Mouse (Mus musculus) layer of hippocampus, adult 9-11 months (tissue): ENCODE measurements around the gene Ccdc142.

Experiments used
- DNase-seq: peaks from one replicate; pipeline ENCODE4 v3.0.0; 2022

Gene Ccdc142

DNA sequence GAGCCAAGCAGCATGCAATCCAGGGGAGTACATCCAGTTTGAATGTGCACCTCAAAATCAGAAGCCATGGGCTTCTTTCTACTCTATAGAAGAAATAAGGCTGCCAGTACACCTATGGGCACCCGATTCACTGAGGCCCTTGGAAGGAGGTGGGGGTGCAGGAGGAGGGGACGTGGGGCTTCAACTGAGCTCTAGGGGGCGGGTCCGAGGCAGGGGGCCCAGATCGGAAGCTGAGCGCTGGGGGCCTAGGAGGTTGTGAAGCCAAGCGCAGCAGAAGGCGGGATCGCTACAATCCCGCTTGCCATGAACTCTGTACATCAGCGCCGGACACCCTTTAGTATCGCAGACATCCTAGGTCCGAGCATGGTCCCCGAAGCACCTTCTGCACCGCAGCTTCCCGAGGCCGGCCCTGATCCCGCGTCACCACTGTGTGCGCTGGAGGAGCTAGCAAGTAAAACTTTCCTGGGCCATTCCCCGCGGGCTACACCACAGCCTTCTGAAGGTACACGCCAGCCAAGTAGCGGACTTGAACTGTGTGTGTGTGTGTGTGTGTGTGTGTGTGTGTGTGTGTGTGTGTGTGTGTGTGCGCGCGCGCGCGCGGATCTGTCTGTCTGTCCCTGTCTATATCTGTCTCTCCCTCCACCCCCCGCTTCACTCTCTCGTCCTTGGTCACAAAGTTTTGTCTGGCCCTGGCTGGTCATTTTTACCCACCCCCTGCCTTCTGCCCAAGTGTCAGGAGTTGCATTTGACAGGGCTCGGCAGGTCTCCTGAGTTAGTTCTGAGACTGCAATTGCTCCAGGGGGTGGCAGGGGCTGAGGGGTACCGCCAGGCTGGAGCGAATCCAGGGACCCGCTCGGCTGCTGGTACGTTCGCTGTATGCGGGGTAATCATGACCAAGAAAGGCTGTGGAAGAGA lies 15.0 kb upstream of the Ccdc142 start, which contains the start of gene Lbx2:
TSS of gene Lbx2 (plus strand) at position 247 of the 915 bp plus-strand sequence.
- no peak for DNase-seq

DNA sequence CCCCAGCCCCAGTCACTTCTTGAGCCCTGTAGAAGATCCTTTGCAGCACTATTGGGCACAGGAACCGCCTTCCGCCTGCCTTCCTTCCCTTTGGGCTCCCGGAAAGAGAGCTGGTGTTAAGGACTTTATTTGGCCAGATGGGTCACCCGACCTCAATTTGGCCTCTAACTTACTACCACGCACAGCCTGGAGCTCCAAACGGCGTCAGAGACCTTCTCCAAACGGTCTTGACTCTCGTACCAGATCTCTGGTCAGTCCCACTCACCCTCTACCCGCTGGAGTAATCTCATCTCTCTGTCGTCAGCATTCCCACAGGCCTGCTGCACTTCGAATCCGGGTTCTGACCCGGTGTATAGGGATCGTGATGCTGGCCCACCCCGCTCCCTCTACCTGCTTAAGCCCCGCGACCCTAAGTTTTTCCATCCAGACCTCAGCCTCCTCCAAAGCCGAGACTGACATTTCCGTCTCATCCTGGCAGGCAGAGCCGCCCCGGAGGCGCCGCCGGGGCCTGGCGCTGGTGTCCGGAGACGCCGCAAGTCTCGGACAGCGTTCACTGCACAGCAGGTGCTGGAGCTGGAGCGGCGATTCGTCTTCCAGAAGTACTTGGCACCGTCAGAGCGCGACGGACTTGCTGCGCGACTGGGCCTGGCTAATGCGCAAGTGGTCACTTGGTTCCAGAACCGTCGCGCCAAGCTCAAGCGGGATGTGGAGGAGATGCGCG lies 14.0 kb upstream of the Ccdc142 start:
- no peak for DNase-seq

DNA sequence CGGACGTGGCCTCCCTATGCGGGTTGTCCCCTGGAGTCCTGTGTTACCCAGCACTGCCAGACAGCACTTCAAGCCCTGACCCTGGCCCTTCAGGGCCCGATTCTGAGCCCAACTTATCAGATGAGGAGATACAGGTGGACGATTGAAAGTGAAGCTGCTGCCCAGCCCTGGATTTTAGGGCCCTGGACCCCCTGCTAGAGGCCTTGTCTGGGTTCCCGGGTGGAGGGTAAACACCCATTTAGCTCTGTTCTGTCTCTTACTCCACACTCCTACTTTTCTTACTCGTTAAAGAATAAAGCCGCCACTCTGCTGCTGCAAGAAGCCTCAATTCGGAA lies 13.5 kb upstream of the Ccdc142 start:
- DNase-seq = no peak

DNA sequence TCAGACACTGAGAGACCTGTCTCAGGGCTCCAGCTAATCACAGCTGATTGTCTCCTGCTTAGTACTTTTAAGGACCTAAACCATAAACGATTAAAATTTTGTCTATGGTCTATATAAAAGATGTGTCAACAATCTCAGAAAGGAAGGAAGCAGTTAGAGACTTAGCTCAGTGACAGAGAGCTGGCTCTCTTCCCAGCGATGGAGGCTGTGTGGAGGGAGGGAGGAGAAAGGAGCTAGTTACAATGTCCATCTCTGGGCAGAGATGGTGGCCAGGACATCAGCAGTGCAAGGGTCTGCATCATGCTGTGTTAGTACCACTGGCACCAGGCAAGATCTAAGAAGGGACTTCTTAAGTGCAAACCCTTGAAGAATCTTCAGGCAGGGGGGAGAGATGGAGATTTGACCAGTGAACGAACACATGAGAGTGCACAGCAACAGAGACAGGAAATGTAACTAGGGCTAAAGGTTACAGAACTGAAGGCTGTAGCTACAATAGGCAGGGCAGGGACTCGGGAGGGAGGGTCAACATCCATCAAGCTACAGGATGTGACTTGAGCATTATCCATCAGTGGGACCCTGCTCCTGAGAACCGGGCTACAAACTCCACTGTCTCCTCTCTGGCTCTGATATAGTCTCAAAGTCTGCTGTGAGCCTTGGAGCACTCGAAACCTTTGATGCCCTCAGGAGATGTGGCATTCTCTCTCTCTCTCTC lies 8.8 kb upstream of the Ccdc142 start:
- no peak for DNase-seq

DNA sequence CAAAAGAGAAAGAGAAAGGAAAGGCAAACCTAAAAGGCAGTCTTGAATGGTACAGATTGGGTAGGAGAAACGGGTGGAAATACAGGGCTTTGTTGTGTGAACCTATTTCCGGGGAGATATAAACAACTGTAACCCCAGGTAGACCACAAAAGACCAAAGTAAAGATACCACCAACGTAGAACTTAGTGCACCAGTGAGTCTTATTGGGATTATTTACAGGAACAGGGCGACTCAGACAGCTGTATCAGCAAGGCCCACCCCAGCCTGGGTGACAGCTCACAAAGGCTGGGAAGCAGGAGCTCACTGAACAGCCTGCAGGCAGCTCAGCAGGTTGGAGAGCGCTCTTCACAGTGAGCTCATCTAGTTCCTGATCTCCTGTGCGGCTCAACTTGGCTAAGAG lies 5.4 kb upstream of the Ccdc142 start:
- DNase-seq = no peak

DNA sequence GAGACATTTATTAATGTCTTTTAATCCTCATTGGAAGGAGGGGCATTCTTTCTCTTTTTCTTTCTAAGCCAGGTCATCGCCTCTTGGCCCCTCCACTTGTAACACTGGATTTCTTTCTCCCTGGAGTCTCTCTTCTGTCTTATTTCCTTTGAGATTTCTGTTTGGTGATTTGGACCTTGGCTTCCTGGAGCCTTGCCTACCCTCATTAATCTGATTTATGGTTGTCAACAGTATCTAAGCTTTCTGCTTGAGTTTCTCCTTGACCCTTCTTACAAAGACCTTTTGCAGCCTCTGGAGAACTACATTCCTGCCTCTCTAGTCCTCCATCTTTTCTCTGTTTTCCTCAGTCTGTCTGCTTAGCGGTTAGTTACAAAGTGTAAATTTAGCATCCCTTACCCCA lies 3.0 kb upstream of the Ccdc142 start:
- DNase-seq = no peak

DNA sequence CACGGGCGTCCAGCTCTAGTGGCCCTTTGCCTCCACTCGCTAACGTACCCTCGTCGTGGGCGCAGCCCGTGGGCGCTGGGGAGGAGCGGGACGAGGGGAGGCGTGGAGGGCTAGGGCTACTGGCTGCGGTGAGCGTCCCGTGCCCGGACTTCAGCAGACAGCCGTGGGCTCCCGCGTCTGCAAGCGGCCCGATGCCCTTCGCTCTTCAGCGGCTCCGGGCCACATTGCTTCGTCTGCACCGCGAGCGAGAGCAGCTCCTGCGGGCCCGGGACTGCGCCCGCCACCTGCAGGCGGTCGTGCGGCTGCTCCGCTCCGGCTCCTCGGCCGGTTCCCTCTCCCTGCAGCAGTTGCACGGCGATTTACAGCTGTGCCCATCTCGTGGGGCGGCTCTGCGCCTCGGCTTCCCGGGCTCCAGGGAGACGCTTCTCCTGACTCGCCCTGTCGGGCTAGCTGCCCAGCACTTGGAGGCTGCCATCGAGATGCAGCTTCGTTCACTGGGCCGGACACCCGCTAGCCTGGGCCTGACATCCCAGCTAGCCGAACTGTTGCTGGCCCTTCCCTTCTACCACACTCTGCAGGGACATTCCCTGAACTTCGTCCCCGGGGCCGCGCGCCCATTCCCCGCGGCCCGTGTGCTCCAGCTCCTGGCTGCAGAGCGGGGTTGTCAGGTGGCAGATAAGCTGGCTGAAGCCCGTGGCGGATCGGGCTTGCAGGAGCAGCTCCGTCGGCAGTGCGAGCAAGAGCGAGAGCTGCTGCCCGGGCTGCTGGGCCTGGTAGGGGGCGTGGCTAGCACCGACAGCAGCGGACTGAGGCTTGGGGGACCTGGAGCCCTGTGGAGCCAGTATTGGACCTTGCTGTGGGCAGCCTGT lies 521 bp downstream of the Ccdc142 start:
- DNase-seq = peak; percentile 62

DNA sequence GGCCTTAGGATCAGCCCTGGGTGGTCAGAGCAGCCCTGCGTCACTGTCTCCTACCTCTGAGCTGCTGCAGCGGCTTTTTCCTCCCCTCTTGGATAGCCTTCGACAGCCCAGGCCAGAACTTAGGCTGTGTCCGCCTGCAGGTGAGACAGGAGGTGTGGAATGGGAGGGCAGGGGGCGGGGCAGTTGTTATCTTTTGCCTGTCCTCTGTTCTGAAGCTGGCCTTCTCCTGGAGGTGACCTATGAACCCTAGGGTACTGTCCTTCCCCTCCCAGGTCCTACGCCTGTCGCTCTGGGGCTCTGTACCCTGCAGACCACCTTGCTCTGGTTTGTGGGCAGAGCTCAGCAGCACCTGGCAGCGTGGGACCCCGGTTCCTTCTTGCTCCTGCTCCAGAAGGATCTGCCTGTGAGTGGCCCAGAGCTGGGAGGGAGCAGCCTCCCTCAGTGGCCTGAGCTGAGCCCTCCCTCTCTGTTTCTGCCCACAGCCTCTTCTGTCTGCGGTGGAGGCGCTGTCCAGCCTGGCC lies 1.8 kb downstream of the Ccdc142 start:
- no peak for DNase-seq

DNA sequence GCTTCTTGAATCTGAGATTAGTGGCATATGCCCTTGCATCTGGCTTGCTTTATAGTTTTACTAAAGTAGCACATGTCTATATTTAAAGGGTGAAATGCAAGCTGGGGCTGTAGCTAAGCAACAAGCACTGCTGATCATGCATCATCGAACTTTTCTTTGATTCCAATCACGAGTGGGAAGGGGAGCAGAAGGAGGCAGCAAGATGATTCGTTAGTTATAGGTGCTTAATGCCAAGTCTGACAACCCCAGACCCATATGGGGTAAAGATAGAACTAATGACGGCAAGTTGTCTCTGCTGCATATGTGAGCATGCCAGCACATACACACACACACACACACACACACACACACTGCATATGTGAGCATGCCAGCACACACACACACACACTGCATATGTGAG lies 2.8 kb downstream of the Ccdc142 start:
- peak; percentile 81 for DNase-seq

DNA sequence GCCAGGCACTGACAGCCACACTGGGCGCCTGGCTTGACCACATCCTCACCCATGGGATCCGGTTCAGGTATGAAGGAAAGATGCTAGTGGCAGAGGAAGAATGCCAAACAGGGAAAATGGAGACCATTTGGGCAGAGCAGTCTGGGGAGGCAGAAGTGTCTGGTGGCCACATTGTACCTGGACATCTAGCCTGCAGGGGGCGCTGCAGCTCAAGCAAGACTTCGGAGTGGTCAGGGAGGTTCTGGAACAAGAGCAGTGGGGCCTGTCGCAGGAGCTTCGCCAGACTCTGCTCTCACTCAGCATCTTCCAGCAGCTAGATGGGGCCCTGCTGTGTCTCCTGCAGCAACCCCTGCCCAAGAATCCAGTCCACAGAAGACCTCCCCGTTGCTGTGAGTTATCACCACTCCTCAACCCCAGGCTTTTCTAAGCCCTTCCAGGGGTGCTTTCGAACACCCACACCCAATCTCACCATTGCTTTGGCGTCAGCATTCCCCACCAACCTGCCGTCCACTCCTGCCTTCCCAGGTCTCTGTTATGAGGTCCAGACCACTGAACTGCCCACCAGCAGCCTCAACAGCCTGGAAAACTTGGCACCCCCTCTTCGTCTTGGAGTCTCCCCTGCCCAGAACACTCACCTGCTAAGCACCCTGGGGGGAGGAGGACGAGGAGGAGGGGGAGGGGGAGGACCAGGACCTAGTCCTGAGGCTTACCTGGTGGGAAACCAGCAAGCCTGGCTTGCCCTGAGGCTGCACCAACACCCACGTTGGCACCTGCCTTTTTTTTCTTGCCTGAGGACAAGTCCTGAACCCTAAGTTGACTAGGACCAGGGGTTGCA lies 6.4 kb downstream of the Ccdc142 start:
- DNase-seq = peak; percentile 53

DNA sequence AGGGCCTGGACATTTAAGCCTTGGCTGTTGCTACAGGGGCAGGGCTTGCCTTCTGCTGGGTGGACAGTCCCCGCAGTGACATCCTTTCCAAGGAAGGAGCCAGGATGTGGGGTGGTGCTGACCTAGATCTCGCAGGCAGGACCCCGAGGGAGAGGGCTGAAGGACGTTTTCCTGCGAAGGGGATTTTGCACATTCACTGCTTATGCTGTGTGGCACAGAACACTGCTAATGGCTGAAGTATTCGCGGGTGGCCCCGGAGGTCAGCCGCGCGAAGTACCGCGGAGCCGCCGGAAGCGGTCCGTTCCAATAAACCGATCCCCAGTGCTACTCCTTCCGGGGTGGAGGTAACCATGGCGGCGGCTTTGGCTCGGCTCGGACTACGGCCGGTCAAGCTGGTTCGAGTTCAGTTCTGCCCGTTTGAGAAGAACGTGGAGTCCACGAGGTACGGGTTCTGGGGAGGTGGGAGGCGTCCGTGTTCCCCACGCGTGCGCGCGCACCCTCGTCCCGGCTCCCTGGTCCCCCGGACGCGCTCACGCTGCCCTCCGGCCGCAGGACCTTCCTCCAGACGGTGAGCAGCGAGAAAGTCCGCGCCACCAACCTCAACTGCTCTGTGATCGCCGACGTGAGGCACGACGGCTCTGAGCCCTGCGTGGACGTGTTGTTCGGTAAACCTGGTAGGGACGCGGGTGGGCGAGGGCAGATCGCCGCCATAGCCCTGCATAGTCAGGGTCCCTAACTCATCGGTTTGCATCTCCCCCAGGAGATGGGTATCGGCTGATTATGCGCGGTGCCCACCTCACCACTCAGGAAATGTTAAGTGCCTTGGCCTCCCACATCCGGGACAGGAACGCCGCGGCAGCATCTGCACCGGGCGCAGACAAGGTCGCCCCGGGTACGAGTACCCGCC lies 7.6 kb downstream of the Ccdc142 start, which contains the start of gene Mrpl53:
TSS of gene Mrpl53 (plus strand) at position 279 of the 907 bp plus-strand sequence.
- DNase-seq = peak; percentile 72

DNA sequence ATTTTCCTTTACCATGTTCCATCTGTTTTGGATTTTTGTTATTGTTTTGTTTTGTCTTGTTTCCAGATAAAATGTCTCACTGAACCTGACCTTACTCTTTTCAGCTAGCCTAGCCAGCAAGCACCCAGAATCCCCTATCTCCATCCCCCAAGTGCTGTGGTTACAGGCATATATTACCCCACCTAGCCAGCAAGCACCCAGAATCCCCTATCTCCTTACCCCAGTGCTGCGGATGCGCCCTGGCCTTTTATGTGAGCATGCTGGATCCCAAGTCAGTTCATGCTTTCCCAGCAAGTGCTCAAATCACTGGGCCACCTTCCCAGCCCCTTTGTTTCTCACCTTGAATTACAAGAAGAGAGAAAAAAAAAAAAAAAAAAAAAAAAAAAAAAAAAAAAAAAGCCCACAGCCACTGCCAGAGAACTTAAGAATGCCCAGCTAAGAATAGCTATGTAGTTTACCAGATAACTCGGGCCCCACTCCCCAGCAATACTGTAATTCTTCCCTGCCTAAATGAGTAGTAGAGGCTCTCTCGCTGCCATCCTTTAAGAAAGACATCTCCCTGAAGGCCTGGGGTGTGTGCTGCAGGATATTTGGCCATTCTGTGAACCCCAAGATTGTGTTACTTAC lies 10.2 kb downstream of the Ccdc142 start:
- no peak for DNase-seq

DNA sequence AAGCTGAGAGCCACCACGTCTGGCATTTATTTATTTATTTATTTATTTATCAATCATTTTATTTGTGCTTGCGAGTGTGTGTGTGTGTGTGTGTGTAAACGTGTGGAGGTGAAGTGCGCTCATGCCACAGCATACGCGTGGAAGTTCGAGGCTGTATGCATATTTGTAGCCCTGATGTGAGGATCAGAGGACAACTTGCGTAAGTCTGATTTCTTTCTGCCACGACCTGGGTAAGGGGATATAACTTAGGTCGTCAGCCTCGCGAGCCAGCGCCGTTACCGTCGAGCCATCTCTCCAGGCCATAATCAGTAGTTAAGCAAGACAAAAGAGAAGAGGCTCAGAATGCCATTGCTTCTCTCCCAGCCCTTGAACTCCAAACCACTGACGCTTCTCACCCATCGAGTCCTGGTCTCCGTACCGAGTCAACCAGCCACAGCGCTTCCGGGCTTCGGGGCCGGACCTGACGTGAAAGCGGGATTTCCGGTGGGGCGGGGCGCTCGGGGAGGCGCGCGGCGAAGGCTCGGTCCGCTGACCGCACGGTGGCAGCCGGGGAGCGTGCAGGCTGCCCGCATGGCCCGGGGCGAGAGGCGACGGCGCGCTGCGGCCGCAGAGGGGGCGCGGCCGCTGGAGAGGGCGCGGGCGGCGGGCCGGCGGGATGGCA lies 13.7 kb downstream of the Ccdc142 start, which contains the start of gene Mogs:
TSS of gene Mogs (plus strand) at position 486 of the 661 bp plus-strand sequence.
- peak; percentile 91 for DNase-seq

DNA sequence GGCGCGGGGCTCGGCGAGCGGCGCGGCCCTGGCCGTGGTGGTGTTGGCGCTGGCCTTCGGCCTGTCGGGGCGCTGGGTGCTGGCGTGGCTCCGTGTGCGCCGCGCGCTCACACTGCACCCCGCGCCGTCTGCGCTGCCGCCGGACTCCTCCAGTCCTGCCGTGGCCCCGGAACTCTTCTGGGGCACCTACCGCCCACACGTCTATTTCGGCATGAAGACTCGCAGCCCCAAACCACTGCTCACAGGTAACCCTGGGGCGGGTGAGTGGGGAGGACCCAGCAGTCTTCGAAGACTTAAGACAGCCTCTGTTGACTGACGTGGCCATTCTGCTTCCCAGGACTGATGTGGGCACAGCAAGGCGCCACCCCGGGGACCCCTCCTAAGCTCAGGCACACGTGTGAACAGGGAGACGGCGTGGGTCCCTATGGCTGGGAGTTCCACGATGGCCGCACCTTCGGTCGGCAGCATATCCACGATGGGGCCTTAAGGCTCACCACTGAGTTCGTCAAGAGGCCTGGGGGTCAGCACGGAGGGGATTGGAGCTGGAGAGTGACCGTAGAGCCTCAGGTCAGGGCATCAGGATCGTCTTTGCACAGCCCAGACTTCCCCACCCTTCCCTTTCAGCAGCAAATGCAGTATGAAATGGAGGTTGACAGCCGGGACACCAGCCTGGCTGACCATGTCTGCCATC lies 14.4 kb downstream of the Ccdc142 start:
- peak; percentile 38 for DNase-seq

DNA sequence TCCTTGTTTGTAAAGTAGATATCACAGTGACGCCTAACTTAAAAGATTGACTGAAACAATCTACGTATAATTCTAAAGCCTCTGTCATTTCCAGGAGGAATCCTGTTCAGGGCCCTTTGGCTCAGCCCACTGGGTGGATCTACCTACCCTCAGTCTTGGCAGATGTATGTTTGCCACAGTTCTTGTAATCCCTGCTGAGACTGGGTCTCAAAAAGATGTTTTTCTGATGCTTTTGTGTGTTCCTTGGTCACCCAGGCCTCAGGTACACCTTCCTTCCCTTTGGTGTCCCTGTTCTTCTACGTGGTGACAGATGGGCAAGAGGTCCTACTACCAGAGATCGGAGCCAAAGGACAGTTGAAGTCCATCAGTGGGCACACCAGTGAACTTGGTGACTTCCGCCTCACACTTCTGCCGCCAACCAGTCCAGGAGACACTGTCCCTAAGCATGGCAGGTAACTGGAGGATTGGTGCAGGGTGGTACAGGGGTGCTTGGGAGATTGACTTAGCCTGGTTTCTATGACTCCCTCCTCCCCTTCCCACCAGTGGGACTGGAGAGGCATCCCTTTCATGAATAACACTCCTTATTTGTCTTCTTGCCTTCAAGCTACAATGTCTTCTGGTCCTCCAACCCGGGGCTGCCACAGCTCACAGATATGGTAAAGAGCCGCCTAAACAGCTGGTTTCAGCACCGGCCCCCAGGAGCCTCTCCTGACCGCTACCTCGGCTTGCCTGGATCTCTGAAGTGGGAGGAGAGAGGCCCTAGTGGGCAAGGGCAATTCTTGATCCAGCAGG lies 15.2 kb downstream of the Ccdc142 start:
- no peak for DNase-seq

DNA sequence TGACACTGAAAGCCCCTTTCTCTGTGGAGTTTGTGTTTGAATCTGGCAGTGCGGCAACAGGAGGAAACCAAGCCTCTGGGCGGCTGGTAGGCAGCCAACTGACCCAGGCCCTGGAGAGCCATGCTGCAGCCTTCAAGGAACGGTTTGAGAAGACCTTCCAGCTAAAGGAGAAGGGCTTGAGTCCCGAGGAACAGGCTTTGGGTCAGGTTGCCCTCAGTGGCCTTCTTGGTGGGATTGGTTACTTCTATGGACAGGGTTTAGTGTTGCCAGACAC lies 15.7 kb downstream of the Ccdc142 start:
- no peak for DNase-seq

DNA sequence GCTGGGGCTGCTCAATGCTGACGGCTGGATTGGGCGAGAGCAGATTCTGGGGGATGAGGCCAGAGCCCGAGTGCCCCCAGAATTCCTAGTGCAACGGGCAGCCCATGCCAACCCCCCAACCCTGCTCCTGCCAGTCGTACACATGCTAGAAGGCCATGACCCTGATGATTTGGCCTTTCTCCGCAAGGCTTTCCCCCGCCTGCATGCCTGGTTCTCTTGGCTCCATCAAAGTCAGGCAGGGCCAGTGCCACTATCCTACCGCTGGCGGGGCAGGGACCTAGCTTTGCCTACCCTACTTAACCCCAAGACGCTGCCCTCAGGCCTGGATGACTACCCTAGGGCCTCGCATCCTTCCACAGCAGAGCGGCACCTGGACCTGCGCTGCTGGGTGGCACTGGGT lies 16.2 kb downstream of the Ccdc142 start:
- no peak for DNase-seq

DNA sequence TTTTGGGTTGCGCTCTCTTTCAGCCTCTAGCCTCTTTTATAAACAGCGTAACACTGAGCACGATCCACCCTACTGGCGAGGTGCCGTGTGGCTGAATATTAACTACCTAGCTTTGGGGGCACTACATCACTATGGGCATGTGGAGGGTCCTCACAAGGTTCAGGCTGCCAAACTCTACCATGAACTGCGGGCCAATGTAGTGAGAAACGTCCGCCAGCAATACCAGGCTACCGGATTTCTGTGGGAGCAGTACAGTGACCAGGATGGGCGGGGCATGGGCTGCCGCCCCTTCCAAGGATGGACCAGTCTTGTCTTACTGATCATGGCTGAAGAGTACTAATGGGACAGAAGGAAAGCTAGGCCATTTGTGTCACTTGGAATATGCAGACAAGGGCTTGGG lies 17.0 kb downstream of the Ccdc142 start:
- no peak for DNase-seq
